Mouse (Mus musculus): ENCODE data around the gene Sec23a.

DNA sequence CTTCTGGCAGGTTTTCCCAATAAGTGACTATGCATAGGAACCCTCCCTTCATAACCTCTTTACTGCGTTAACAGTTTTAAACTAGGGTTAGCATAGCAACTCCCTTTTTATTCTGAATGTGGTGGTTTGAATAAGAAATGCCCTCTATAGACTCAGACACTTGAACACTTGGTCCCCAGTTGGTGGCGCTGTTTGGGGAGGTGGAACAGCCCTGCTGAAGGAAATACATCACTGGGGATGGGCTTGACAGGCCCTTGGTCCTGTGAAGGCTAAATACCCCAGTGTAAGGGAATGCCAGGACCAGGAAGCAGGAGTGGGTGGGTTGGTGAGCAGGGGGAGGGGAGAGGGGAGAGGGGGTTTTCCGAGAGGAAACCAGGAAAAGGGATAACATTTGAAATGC, 92.3 kb downstream of the Sec23a start:
- TF ChIP-seq EP300 (IDR thresholded peaks at IDR 0.05; ENCODE audit: low read depth) (no peak), CTCF (IDR thresholded peaks at IDR 0.05; ENCODE audit: low read depth) (no peak)
